Mouse (Mus musculus) hindbrain, embryonic 14.5 days (tissue): ENCODE results near the gene Syt16. TPM values are rescaled to one million over a fixed set of nuclear protein-coding genes. Genes with fewer than 3 reads are reported as not detected.

ENCODE experiments used
- ATAC-seq: fragments of 200-750 bp; cut with Nextera tagmentation; 2 replicates; pipeline ENCODE4 v1.8.0; 2017; ENCODE audit warnings: moderate number of reproducible peaks, mild to moderate bottlenecking, moderate TSS enrichment, moderate library complexity; ENCODE audit not compliant: low FRiP score
- DNase-seq: peaks from one replicate; pipeline ENCODE4 v3.0.0-alpha.2; 2015; ENCODE audit warnings: low spot score
- H3K27ac ChIP-seq: fragments of 300-500 bp; sonication (generic); 2 replicates; pipeline ENCODE4 v1.5.1; 2014; ENCODE audit warnings: mild to moderate bottlenecking, moderate library complexity
- H3K27me3 ChIP-seq: fragments of 300-500 bp; sonication (generic); 2 replicates; pipeline ENCODE4 v1.6.1; 2014; ENCODE audit warnings: mild to moderate bottlenecking, low read length, mixed read lengths; ENCODE audit not compliant: control insufficient read depth, insufficient read depth
- H3K36me3 ChIP-seq: fragments of 300-500 bp; sonication (generic); replicated peaks from 2 replicates; pipeline ENCODE4 v1.6.1; 2014; ENCODE audit not compliant: control insufficient read depth, insufficient read depth
- H3K4me1 ChIP-seq: fragments of 300-500 bp; sonication (generic); replicated peaks from 2 replicates; pipeline ENCODE4 v1.6.1; 2014; ENCODE audit warnings: antibody characterized with exemption, low read length, mixed read lengths; ENCODE audit not compliant: control insufficient read depth, insufficient read depth
- H3K4me2 ChIP-seq: fragments of 300-500 bp; sonication (generic); replicated peaks from 2 replicates; pipeline ENCODE4 v1.6.1; 2014; ENCODE audit warnings: mild to moderate bottlenecking, moderate library complexity
- H3K4me3 ChIP-seq: fragments of 300-500 bp; sonication (generic); replicated peaks from 2 replicates; pipeline ENCODE4 v1.5.1; 2014; ENCODE audit warnings: mild to moderate bottlenecking, low read length
- H3K9ac ChIP-seq: fragments of 300-500 bp; sonication (generic); 2 replicates; pipeline ENCODE4 v1.6.1; 2014
- H3K9me3 ChIP-seq: fragments of 300-500 bp; sonication (generic); 2 replicates; pipeline ENCODE4 v1.6.1; 2016; ENCODE audit warnings: low read length; ENCODE audit not compliant: control insufficient read depth
- WGBS: fragments of 180-500 bp; shearing (Covaris S2); extraction: QIAGEN DNeasy Blood & Tissue Kit; methylation state at CpG from one replicate; pipeline ENCODE4 v1.1.7; 2014; 5-methylcytosine and 5-hydroxymethylcytosine counted together
- polyA plus RNA-seq: library from polyadenylated mRNA; unstranded; fragments of >200 nt; fragmentation: Nextera tagmentation; extraction: Ambion mirVana; gene quantifications from 2 replicates; pipeline ENCODE4 v1.2.1, GENCODE M21; 2014

Gene Syt16
- polyA plus RNA-seq: 79.5 and 91.2 TPM in 2 replicates

GRCm38 (mm10) chr12:73997297-73998127 is at the start of gene Syt16:
Gene Syt16, plus strand, starts transcription at chr12:73997661.
- Histone ChIP-seq H3K4me2 (peak within 1 kb of the TSS; percentile 52), H3K4me3 (peak within 1 kb of the TSS; percentile 60), H3K27me3 (no peaks in the 10 kb centered on the region), H3K27ac (peak within 1 kb of the TSS; percentile 77), H3K36me3 (no peaks in the 10 kb centered on the region), H3K4me1 (0 out of 2 replicates have a peak, but pooled peaks cover 6% of the 10 kb centered on the region), H3K9ac (peak within 1 kb of the TSS; percentile 71), H3K9me3 (no peaks in the 10 kb centered on the region)
- under 1% methylated on average over 62 of the region's 67 CpGs for WGBS
- peak; percentile 64 for DNase-seq
- ATAC-seq: peak; percentile 77

- Histone ChIP-seq H3K4me2 (no peak overlapping the region), H3K9ac (no peak overlapping the region), H3K27me3 (no peaks in the 10 kb centered on the region), H3K36me3 (peaks cover 33% of the 10 kb centered on the region), H3K4me1 (peaks cover 13% of the 10 kb centered on the region), H3K27ac (no peak overlapping the region), H3K9me3 (no peaks in the 10 kb centered on the region), H3K4me3 (no peak overlapping the region)
- no peak for DNase-seq
- 91% methylated on average over 4 of the region's 4 CpGs for WGBS
- no peak for ATAC-seq
These were observed 49.0 kb upstream of the Syt16 start for GRCm38 (mm10) chr12:73948415-73948814.

- 5% methylated on average over 46 of the region's 46 CpGs for WGBS
- Histone ChIP-seq H3K4me1 (peaks cover 17% of the 10 kb centered on the region), H3K9me3 (no peaks in the 10 kb centered on the region), H3K4me3 (peak overlapping the region; percentile 45), H3K9ac (peak overlapping the region; percentile 73), H3K4me2 (peak overlapping the region; percentile 83), H3K36me3 (peaks cover 23% of the 10 kb centered on the region), H3K27me3 (no peaks in the 10 kb centered on the region), H3K27ac (no peak overlapping the region)
- ATAC-seq (peak; percentile 89), DNase-seq (peak; percentile 74)
These were observed 48.0 kb upstream of the Syt16 start for GRCm38 (mm10) chr12:73949318-73950058.

- peak overlapping the region; percentile 25 for H3K4me3 ChIP-seq
- peak overlapping the region; percentile 61 for H3K4me2 ChIP-seq
- peak overlapping the region; percentile 44 for H3K9ac ChIP-seq
- H3K4me1 ChIP-seq: peaks cover 17% of the 10 kb centered on the region
- H3K36me3 ChIP-seq: peaks cover under 1% of the 10 kb centered on the region; the same call in 1 of the 2 replicates
- H3K9me3 ChIP-seq: no peaks in the 10 kb centered on the region
- 7% methylated on average over 15 of the region's 15 CpGs for WGBS
- H3K27me3 ChIP-seq: no peaks in the 10 kb centered on the region
- DNase-seq (peak; percentile 66), ATAC-seq (peak; percentile 52; the same call in 1 of the 2 replicates)
- no peak overlapping the region for H3K27ac ChIP-seq
These were observed 44.6 kb upstream of the Syt16 start for GRCm38 (mm10) chr12:73952879-73953278.

- Histone ChIP-seq H3K4me1 (peaks cover 17% of the 10 kb centered on the region), H3K4me2 (peak overlapping the region; percentile 61), H3K27ac (no peak overlapping the region), H3K9me3 (no peaks in the 10 kb centered on the region), H3K9ac (peak overlapping the region; percentile 44), H3K27me3 (no peaks in the 10 kb centered on the region), H3K4me3 (peak overlapping the region; percentile 25), H3K36me3 (no peaks in the 10 kb centered on the region)
- ATAC-seq (no peak), DNase-seq (no peak)
- WGBS: 52% methylated on average over 14 of the region's 14 CpGs
These were observed 43.9 kb upstream of the Syt16 start for GRCm38 (mm10) chr12:73953420-73954186.

- Histone ChIP-seq H3K4me1 (peaks cover 8% of the 10 kb centered on the region), H3K27me3 (no peaks in the 10 kb centered on the region), H3K9me3 (no peaks in the 10 kb centered on the region), H3K9ac (no peak overlapping the region), H3K4me2 (no peak overlapping the region), H3K27ac (no peak overlapping the region), H3K36me3 (no peaks in the 10 kb centered on the region), H3K4me3 (no peak overlapping the region)
- ATAC-seq (no peak), DNase-seq (no peak)
- 84% methylated on average over 5 of the region's 5 CpGs for WGBS
These were observed 42.7 kb upstream of the Syt16 start for GRCm38 (mm10) chr12:73954785-73955184.

GRCm38 (mm10) chr12:73957676-73958075 is 39.8 kb upstream of the Syt16 start:
- WGBS: 80% methylated on average over 3 of the region's 3 CpGs
- Histone ChIP-seq H3K9ac (no peak overlapping the region), H3K4me3 (no peak overlapping the region), H3K36me3 (no peaks in the 10 kb centered on the region), H3K4me1 (peaks cover 6% of the 10 kb centered on the region), H3K9me3 (no peaks in the 10 kb centered on the region), H3K27ac (no peak overlapping the region), H3K27me3 (no peaks in the 10 kb centered on the region), H3K4me2 (no peak overlapping the region)
- DNase-seq: no peak
- no peak for ATAC-seq

GRCm38 (mm10) chr12:73958830-73959229 is 38.6 kb upstream of the Syt16 start:
- WGBS: 87% methylated on average over 2 of the region's 2 CpGs
- Histone ChIP-seq H3K27ac (no peak overlapping the region), H3K4me2 (no peak overlapping the region), H3K4me1 (no peaks in the 10 kb centered on the region), H3K27me3 (no peaks in the 10 kb centered on the region), H3K9me3 (no peaks in the 10 kb centered on the region), H3K9ac (no peak overlapping the region), H3K36me3 (no peaks in the 10 kb centered on the region), H3K4me3 (no peak overlapping the region)
- no peak for DNase-seq
- ATAC-seq: no peak
